Mouse (Mus musculus) testis, postnatal 14 days (tissue): Measurements from ENCODE around the gene Olfr314.
"Not testable (repeated sequence)": the region's sequence is repeated elsewhere in the genome, so short reads cannot be mapped to it uniquely, and the experiment has no call there.

Experiments
- DNase-seq: peaks from one replicate; pipeline ENCODE4 v3.0.0; 2021; ENCODE audit warnings: low spot score

Gene Olfr314

GRCm38 (mm10) chr11:58782480-58783089 is at the start of gene Olfr314:
TSS of gene Olfr314 (plus strand) at chr11:58782952.
- DNase-seq, result no peak

DNA sequence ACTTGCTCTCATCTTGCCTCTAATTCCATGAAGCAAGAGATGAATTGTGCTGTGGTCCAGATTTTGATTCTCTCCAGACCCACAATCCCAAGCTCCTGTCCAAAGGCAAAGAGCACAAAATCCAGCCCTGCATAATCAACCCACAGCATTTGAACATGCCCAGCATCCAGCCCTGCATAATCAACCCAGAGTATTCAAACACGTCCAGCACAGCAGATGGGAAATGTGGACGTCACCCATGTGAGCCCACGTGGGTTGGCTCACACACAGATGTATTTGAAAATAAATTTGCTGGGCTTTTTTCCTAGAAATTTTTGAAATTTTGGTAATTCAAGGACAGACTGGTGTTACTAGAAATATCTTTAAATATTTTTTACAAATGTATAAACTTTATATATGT is 49.4 kb upstream of the Olfr314 start:
- no peak for DNase-seq

DNA sequence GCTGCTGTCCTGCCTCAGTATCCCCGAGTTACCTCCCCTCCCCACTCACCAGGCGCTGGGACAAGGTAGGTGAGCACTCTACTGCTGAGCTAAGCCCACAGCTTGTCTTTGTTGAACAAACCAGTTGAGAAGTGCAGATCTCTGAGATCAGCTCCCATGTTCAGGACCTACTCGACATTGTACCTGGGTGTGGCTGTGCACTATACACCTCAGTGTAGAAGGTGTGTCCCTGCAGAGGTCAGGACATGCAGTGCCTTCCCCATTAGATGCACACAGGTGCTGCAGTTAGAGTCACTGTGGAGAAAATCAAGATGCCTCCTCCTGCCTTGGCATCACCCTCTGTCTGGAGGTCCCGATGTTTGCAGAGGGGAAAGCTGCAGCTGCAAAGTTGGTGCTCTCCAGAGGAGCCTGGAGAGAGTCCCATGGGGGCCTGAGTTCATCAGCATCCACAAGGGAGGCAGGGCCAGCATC is 43.9 kb upstream of the Olfr314 start, which contains the start of gene Olfr317:
TSS of gene Olfr317 (minus strand) at position 421 of the 471 bp plus-strand sequence.
- DNase-seq, result no peak

DNA sequence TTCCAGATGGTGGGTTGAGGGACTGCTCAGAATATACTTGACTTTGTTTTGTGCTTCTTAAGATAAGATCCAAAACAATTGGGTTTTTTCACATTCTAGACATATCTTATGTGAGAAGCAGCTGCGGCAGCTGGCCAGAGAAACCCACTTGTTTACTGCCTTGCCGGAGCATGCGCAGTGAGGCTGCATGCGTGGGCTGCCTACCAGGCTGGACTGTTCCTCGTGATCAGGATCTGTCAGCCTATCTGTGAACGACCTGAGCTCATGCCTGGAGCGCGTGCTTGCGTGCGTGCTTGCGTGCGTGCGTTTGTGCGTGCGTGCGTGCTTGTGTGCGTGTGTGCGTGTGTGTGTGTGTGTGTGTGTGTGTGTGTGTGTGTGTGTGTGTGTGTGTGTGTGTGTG is 31.7 kb upstream of the Olfr314 start:
- peak; percentile 57 for DNase-seq

- DNase-seq, result no peak
Measured at GRCm38 (mm10) chr11:58752434-58752833, 30.3 kb upstream of the Olfr314 start, which contains the start of gene Olfr316. TSS of gene Olfr316 (plus strand) at chr11:58752734.

GRCm38 (mm10) chr11:58772888-58773287 is 9.9 kb upstream of the Olfr314 start, which contains the start of gene Olfr315:
TSS of gene Olfr315 (plus strand) at chr11:58773188.
- no peak for DNase-seq

GRCm38 (mm10) chr11:58784182-58784581 is 1.4 kb downstream of the Olfr314 start:
- DNase-seq, result no peak

GRCm38 (mm10) chr11:58787651-58788050 is 4.9 kb downstream of the Olfr314 start:
- no peak for DNase-seq

DNA sequence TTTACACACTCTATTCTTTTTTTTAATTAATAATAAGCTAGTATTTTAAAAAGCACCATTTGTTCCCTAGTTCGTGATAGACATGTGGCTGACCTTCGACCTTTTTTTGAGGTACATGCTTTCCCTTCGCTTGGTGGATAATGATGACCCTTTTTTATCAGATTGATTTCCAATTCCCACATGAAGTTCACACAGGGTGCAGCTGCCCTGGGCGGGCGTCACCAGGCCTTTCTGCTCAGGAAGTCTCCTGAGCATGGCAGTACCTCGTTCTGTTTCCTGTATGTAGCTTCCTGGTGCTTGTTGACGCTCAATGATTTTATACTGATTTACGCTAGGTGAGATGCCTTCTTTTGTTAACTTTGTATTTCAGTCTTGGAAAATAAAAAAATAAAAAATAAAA is 5.6 kb downstream of the Olfr314 start:
- no peak for DNase-seq

GRCm38 (mm10) chr11:58789532-58789931 is 6.8 kb downstream of the Olfr314 start:
- DNase-seq, result no peak

DNA sequence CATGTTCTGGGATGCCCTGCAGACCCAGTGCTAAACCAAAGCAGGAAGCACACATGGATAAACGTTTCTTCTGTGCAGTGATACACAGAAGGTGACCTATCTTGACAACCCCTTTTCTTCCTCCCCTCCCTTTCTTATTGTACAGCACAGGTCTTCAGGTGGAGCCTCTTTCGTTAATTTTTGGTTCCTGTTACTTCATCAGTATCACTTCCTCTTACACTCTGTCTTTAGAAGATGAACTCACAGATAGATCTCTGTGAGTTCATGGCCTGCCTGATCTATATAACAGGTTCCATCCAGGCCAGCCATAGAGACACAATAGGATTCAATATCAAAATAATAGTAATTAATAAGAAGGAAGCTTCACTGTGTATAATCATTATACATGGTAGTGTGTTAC is 7.3 kb downstream of the Olfr314 start:
- DNase-seq, result no peak

DNA sequence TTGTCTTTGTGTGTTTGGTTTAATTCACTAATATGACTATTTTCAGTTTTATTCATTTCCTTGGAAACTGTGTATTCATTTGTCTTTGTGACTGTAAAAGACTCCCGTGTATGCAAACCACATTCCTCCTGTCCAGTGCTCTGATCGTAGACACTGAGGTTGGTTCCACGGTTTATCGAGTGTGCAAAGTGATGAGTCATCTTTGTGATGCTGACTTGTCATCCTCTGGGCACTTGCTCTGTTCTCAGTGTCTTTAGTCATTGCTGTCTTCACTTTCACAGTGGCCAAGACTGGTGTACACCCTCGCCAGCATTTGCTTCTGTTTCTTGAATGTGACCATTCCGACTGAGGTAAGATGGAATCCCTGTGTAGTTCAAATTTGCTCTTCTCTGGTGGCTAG is 7.9 kb downstream of the Olfr314 start:
- DNase-seq, result no peak

GRCm38 (mm10) chr11:58795856-58796255 is 13.1 kb downstream of the Olfr314 start:
- no peak for DNase-seq

- DNase-seq, result no peak
Measured at GRCm38 (mm10) chr11:58796850-58797249, 14.1 kb downstream of the Olfr314 start.

DNA sequence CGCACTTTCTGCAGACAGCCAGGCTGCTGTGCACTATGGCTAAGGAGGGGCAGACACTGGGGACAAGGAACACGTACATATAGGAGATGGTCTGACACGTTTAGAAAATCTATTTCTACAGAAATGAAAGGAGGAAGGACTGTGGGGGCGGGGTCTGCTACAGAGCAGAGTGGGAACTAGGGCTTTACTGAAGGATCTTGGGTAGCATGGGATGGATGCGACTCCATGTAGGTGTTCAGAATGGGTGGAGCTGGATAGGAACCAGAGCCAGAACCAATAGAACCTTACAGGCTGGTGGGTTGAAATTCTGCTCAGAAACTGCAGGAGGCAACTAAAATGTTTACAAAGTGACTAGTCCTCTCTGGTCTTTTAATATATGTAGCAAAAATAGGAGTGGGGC is 17.0 kb downstream of the Olfr314 start:
- DNase-seq, result no peak

DNA sequence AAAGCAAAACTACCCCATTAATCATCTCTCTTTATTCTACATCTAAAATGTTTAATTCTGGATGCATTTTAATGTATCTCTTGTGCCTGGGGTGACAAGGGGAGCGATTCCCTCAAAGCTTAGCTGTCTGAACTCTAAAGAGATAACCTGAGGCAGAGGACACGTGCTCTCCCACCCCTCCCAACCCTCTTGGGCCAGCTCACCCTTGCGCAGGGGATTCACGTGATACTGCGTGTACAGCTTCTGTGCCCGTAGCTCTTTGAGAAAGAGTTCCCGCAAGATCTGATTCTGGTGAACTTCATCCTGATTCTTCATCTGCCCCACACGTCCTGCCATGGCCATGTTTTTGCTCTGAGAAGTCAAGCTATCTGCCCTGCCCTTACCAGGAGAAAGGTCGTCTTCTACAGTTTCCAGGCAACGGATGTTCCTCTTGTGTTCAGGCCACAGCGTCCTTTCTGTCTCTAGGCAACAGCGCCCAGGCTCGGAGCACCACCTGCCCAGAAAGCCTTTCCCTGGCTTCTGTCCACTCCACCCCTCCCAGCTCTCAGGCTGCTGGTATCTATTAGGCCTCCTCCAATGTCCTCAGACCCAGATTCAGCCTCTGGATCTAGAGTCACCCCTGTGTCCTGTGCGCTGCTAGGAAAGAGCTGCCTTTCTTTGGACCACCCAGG is 18.9 kb downstream of the Olfr314 start, which contains the start of gene Fam183b:
TSS of gene Fam183b (minus strand) at position 403 of the 671 bp plus-strand sequence.
- DNase-seq, result no peak

GRCm38 (mm10) chr11:58803871-58804270 is 21.1 kb downstream of the Olfr314 start:
- no peak for DNase-seq

DNA sequence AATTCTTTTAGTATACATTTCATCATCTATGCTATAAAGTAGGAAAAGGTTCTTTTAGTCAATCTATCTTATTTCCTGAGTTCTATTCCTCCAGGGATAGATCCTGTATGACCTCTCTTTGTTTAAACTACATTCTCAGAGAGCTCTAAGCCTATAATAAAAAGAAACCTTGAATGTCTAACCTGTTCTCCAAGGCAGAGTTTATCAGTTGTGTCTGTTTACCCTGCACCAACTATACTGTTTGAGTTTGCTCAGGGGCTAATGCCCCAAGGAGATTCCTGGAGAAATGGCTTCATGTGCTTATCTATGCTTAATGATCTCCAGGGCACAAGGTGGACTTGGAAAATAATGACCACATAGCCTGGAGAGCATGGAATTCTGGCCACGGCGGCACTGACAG is 21.6 kb downstream of the Olfr314 start:
- DNase-seq, result no peak

- no peak for DNase-seq
Measured at GRCm38 (mm10) chr11:58812001-58812400, 29.2 kb downstream of the Olfr314 start.

DNA sequence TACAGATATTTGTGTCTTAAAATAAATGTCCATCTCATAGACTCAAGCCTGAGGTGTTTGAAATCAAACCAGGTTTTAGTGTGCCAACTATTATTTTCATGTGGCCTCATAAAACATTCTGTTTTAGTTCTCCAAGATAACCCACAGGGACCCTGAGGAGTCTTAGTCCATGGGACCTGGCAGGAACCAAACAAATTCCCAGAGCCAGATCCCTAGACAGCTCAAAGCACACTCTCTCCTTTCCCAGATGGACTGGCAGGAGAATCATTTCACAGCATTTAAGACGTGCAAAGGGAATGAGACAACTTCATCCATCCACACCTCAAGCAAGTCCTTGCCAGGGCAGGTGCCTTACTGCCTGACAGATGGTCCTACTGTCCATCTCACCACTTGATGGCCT is 31.9 kb downstream of the Olfr314 start, which contains the start of gene Olfr313:
TSS of gene Olfr313 (plus strand) at position 301 of the 400 bp plus-strand sequence.
- DNase-seq, result not testable (repeated sequence)

GRCm38 (mm10) chr11:58815676-58816075 is 32.9 kb downstream of the Olfr314 start:
- DNase-seq, result no peak

GRCm38 (mm10) chr11:58828937-58829336 is 46.2 kb downstream of the Olfr314 start, which contains the start of gene Olfr312:
TSS of gene Olfr312 (plus strand) at chr11:58829237.
- not testable (repeated sequence) for DNase-seq

DNA sequence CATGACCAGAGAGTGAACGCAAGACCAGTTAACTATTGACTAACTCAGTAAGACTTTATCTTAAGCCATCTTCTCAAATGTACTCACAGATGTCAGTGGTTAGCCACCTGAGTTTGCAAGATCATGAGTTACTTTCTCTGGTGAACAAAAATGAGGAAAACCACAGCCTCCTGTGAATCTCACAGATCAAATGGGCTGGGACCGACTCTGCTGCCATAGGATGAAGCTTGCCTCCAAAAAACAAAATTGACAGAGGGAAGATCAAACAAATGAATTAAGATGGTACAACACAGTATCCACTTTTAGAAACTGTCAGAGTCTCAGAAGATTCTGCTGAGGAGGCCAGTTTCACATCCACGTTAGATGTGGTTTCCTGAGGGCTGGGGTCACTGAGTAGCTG is 47.0 kb downstream of the Olfr314 start:
- DNase-seq, result no peak
